Comparison of ENCODE assay signal across 15 mouse cellular contexts in genomic region chr17:44192981-44193380, GRCm38 (mm10). TPM values are rescaled to one million over a fixed set of nuclear protein-coding genes. Genes with fewer than 3 reads are reported as not detected.
DNase-seq lines count a peak whose midpoint lies in the region; ATAC-seq lines count a peak whose summit lies in the region.
"Had no signal": no experiment of that assay in that cellular context is flagged by ENCODE, and none has a peak within 500 bp of the region (broad histone marks: within the 10 kb centered on the region; RNA-seq: fewer than 3 reads in every experiment).

No protein-coding gene starts in this region.

- WGBS in heart, embryonic 13.5 days: 54% methylated on average over 3 of the region's 3 CpGs
- WGBS in intestine, embryonic 16.5 days: 54% methylated on average over 3 of the region's 3 CpGs
- 60% methylated on average over 3 of the region's 3 CpGs for WGBS in stomach, embryonic 16.5 days

- no peak overlapping the region for H3K9ac ChIP-seq in heart, embryonic 13.5 days
- peak overlapping the region; percentile 51 for H3K9ac ChIP-seq in intestine, embryonic 16.5 days (ENCODE audit: low read depth, low read length)
- no peak overlapping the region for H3K9ac ChIP-seq in stomach, embryonic 16.5 days (ENCODE audit: low read length)
- H3K9ac ChIP-seq: embryonic facial prominence, embryonic 15.5 days; forebrain, embryonic 15.5 days; liver, embryonic 13.5 days; midbrain, embryonic 13.5 days; neural tube, embryonic 12.5 days had no signal

- H3K27me3 ChIP-seq in heart, embryonic 13.5 days (replicated peaks): peaks cover 18% of the 10 kb centered on the region
- H3K27me3 ChIP-seq in intestine, embryonic 16.5 days (replicated peaks; ENCODE audit: control insufficient read depth, insufficient read depth, low read length): no peaks in the 10 kb centered on the region; the same call in 1 of the 2 replicates
- peaks cover 7% of the 10 kb centered on the region; the same call in 1 of the 2 replicates for H3K27me3 ChIP-seq in stomach, embryonic 16.5 days (ENCODE audit: control insufficient read depth, insufficient read depth, low read length)

- ATAC-seq in heart, embryonic 13.5 days (ENCODE audit: extremely low read depth, insufficient number of reproducible peaks, low FRiP score, low TSS enrichment): no peak
- peak; percentile 83 for ATAC-seq in intestine, embryonic 16.5 days
- ATAC-seq in stomach, embryonic 16.5 days (ENCODE audit: insufficient read depth, low FRiP score): peak; percentile 46; the same call in 1 of the 2 replicates
- ATAC-seq in CD4-positive, CD25-positive, alpha-beta regulatory T cell, adult 4 months: no peak
- ATAC-seq: activated CD4-positive, CD25-positive, alpha-beta regulatory T cell, adult 4 months; forebrain, embryonic 15.5 days; midbrain, embryonic 13.5 days had no signal

- H3K9me3 ChIP-seq in heart, embryonic 13.5 days: 0 out of 2 replicates have a peak, but pooled peaks cover 4% of the 10 kb centered on the region
- H3K9me3 ChIP-seq in intestine, embryonic 16.5 days (ENCODE audit: control insufficient read depth, low read length): no peaks in the 10 kb centered on the region
- no peaks in the 10 kb centered on the region for H3K9me3 ChIP-seq in stomach, embryonic 16.5 days (replicated peaks; ENCODE audit: control insufficient read depth, low read length)
- H3K9me3 ChIP-seq: embryonic facial prominence, embryonic 15.5 days; forebrain, embryonic 15.5 days; liver, embryonic 13.5 days; midbrain, embryonic 13.5 days; neural tube, embryonic 12.5 days had no signal

- H3K4me3 ChIP-seq in heart, embryonic 13.5 days: no peak overlapping the region
- H3K4me3 ChIP-seq in intestine, embryonic 16.5 days (ENCODE audit: low read length): no peak overlapping the region
- H3K4me3 ChIP-seq in stomach, embryonic 16.5 days (replicated peaks; ENCODE audit: low read length): no peak overlapping the region
- H3K4me3 ChIP-seq: embryonic facial prominence, embryonic 15.5 days; forebrain, embryonic 15.5 days; liver, embryonic 13.5 days; midbrain, embryonic 13.5 days; neural tube, embryonic 12.5 days had no signal

- peak; percentile 52 to 63 for DNase-seq in kidney, adult 8-10 months
- DNase-seq in kidney, postnatal 4 days: no peak
- DNase-seq in c-Kit-positive CD71-positive TER-119-positive erythroid progenitor cells, embryonic 14.5 days (ENCODE audit: low spot score): no peak
- DNase-seq: liver, embryonic 13.5 days; right cerebral cortex, adult 18-20 months; thymus, adult 18-20 months had no signal

- peaks cover 39% of the 10 kb centered on the region for H3K4me1 ChIP-seq in heart, embryonic 13.5 days
- H3K4me1 ChIP-seq in intestine, embryonic 16.5 days (ENCODE audit: control insufficient read depth, insufficient read depth, low read length): peaks cover 17% of the 10 kb centered on the region
- peaks cover 4% of the 10 kb centered on the region; the same call in 1 of the 2 replicates for H3K4me1 ChIP-seq in stomach, embryonic 16.5 days (ENCODE audit: control insufficient read depth, insufficient read depth, low read length)

- peak overlapping the region; percentile 56 for H3K27ac ChIP-seq in heart, embryonic 13.5 days (replicated peaks)
- H3K27ac ChIP-seq in intestine, embryonic 16.5 days (ENCODE audit: low read length): peak overlapping the region; percentile 74
- H3K27ac ChIP-seq in stomach, embryonic 16.5 days (ENCODE audit: low read length): peak overlapping the region; percentile 64
- H3K27ac ChIP-seq: embryonic facial prominence, embryonic 15.5 days; forebrain, embryonic 15.5 days; liver, embryonic 13.5 days; midbrain, embryonic 13.5 days; neural tube, embryonic 12.5 days had no signal

- H3K4me2 ChIP-seq in heart, embryonic 13.5 days: peak overlapping the region; percentile 29
- H3K4me2 ChIP-seq in intestine, embryonic 16.5 days (ENCODE audit: low read depth, low read length): peak overlapping the region; percentile 32
- 0 out of 2 replicates have a peak overlapping the region, but pooled peaks have one; percentile 7 for H3K4me2 ChIP-seq in stomach, embryonic 16.5 days (ENCODE audit: low read depth, low read length)
- H3K4me2 ChIP-seq: embryonic facial prominence, embryonic 15.5 days; forebrain, embryonic 15.5 days; liver, embryonic 13.5 days; midbrain, embryonic 13.5 days; neural tube, embryonic 12.5 days had no signal

- H3K36me3 ChIP-seq in heart, embryonic 13.5 days: no peaks in the 10 kb centered on the region
- no peaks in the 10 kb centered on the region for H3K36me3 ChIP-seq in intestine, embryonic 16.5 days (ENCODE audit: control insufficient read depth, insufficient read depth, low read length)
- H3K36me3 ChIP-seq in stomach, embryonic 16.5 days (ENCODE audit: control insufficient read depth, insufficient read depth, low read length): no peaks in the 10 kb centered on the region
- H3K36me3 ChIP-seq: embryonic facial prominence, embryonic 15.5 days; forebrain, embryonic 15.5 days; liver, embryonic 13.5 days; midbrain, embryonic 13.5 days; neural tube, embryonic 12.5 days had no signal

RNA-seq across cellular contexts. Expression of gene Clic5, which starts 4.6 kb away (rescaled TPM):
- 9.0 and 9.9 TPM in 2 replicates for polyA plus RNA-seq in heart, embryonic 13.5 days (2015; fragmentation: Nextera tagmentation; extraction: Ambion mirVana)
- 25.9 and 31.2 TPM in 2 replicates for polyA plus RNA-seq in intestine, embryonic 16.5 days (2015; fragmentation: Nextera tagmentation; extraction: Ambion mirVana)
- polyA plus RNA-seq in stomach, embryonic 16.5 days (2015; fragmentation: Nextera tagmentation; extraction: Ambion mirVana): 7.3 and 9.1 TPM in 2 replicates
- under 1 TPM in 1 of 2 experiments, not detected in 1; 0.28 TPM for polyA plus RNA-seq in CD4-positive, CD25-positive, alpha-beta regulatory T cell, adult 4 months (2017; shearing (Covaris generic))

Comparison
In these comparisons a context has a peak if more than half of its experiments do, and no peak if none do; other contexts are left out.
1. DNase-seq: peak in kidney, adult 8-10 months (2 of 2); none in kidney, postnatal 4 days (0 of 2) and c-Kit-positive CD71-positive TER-119-positive erythroid progenitor cells, embryonic 14.5 days (single experiment).
2. ATAC-seq: peak in intestine, embryonic 16.5 days (single experiment) and stomach, embryonic 16.5 days (single experiment); none in heart, embryonic 13.5 days (single experiment) and CD4-positive, CD25-positive, alpha-beta regulatory T cell, adult 4 months (single experiment).
3. Peak in every context shown above with its lines, with median percentiles within 50 percentile points of each other: H3K27ac ChIP-seq and H3K4me2 ChIP-seq.